Mouse (Mus musculus) lung, postnatal 0 days (tissue): ENCODE data around the gene Cfap73. TPM values are rescaled to one million over a fixed set of nuclear protein-coding genes. Genes with fewer than 3 reads are reported as not detected.
A peak's percentile ranks its signal among the peaks of the same experiment; 100 is the strongest.

Experiments
- ATAC-seq: fragments of 200-750 bp; cut with Nextera tagmentation; 2 replicates; pipeline ENCODE4 v1.8.0; 2017; ENCODE audit warnings: moderate library complexity
- DNase-seq: peaks from one replicate; pipeline ENCODE4 v3.0.0-alpha.2; 2016; ENCODE audit warnings: low spot score
- H3K27ac ChIP-seq: fragments of 300-500 bp; sonication (generic); 2 replicates; pipeline ENCODE4 v1.5.1; 2014; ENCODE audit warnings: antibody characterized with exemption, mild to moderate bottlenecking, low read length, mixed read lengths
- H3K27me3 ChIP-seq: fragments of 300-500 bp; sonication (generic); replicated peaks from 2 replicates; pipeline ENCODE4 v1.6.1; 2014; ENCODE audit warnings: low read length, mixed read lengths; ENCODE audit not compliant: insufficient read depth
- H3K36me3 ChIP-seq: fragments of 300-500 bp; sonication (generic); 2 replicates; pipeline ENCODE4 v1.6.1; 2014; ENCODE audit warnings: low read length, mixed read lengths; ENCODE audit not compliant: insufficient read depth
- H3K4me1 ChIP-seq: fragments of 300-500 bp; sonication (generic); 2 replicates; pipeline ENCODE4 v1.6.1; 2014; ENCODE audit warnings: antibody characterized with exemption, low read depth, low read length, mixed read lengths; ENCODE audit not compliant: insufficient read depth
- H3K4me2 ChIP-seq: fragments of 300-500 bp; sonication (generic); replicated peaks from 2 replicates; pipeline ENCODE4 v1.6.1; 2014; ENCODE audit warnings: low read depth, mild to moderate bottlenecking, low read length, moderate library complexity, mixed read lengths
- H3K4me3 ChIP-seq: fragments of 300-500 bp; sonication (generic); 2 replicates; pipeline ENCODE4 v1.5.1; 2014; ENCODE audit warnings: low read depth, low read length
- H3K9ac ChIP-seq: fragments of 300-500 bp; sonication (generic); replicated peaks from 2 replicates; pipeline ENCODE4 v1.6.1; 2014; ENCODE audit warnings: low read depth, mild to moderate bottlenecking
- H3K9me3 ChIP-seq: fragments of 300-500 bp; sonication (generic); 2 replicates; pipeline ENCODE4 v1.6.1; 2016; ENCODE audit warnings: low read length, mixed read lengths
- CTCF ChIP-seq: IDR thresholded peaks from 2 replicates; pipeline ENCODE4 v1.5.1; 2016; ENCODE audit warnings: antibody characterized with exemption, mild to moderate bottlenecking
- EP300 ChIP-seq: IDR thresholded peaks from 2 replicates; pipeline ENCODE4 v1.6.1; 2016; ENCODE audit warnings: antibody characterized with exemption, mild to moderate bottlenecking, control low read depth
- WGBS: fragments of 180-500 bp; shearing (Covaris S2); extraction: QIAGEN DNeasy Blood & Tissue Kit; methylation state at CpG from one replicate; pipeline ENCODE4 v1.1.7; 2014; 5-methylcytosine and 5-hydroxymethylcytosine counted together
- polyA plus RNA-seq: library from polyadenylated mRNA; unstranded; fragments of >200 nt; fragmentation: Nextera tagmentation; extraction: Ambion mirVana; gene quantifications from 2 replicates; pipeline ENCODE4 v1.2.1, GENCODE M21; 2015

The Cfap73 gene
- polyA plus RNA-seq, 1 experiment from 2014 or later, result 1.3 TPM

DNA sequence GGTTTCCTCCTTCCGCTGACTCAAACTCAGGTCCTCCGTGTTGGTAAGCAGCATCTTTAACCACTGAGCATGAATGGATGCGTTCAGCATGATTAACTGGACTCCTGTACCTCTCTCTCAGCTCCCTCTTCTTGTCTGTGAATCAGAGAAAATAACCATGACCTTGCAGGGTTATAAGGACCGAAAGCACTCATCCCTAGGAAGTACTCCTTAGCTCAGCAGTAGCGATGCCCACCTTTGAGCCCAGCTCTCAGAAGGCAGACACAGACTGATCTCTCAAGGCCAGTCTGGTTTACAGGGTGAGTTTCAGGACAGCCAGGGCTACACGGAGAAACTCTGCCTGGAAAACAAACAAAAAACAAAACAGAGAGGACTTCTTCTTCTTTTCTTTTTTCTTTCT is 39.5 kb downstream of the Cfap73 start:
- 81% methylated on average over 6 of the region's 6 CpGs for WGBS
- H3K9me3 ChIP-seq, result no peaks in the 10 kb centered on the region

DNA sequence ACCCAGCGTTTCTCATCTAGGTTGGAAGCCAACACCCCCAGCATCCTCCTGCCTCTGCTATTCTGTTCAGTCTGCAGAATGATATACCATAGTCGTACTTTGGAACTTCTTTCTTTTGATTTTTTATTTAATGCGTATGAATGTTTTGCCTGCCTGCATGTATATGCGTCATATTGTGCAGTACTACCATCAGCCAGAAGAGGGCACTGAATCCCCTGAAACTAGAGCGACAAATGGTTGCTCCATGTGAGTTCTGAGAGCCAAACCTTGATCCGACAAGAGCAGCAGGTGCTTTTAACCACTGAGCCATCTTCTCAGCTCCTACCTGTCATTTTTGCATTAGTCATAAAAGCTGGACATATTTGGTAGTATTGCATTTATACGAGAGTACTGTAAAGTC is 41.9 kb downstream of the Cfap73 start:
- 65% methylated on average over 7 of the region's 7 CpGs for WGBS
- DNase-seq (no peak), ATAC-seq (no peak)
- Histone ChIP-seq H3K36me3 (no peaks in the 10 kb centered on the region), H3K27ac (no peak overlapping the region), H3K4me1 (peaks cover 9% of the 10 kb centered on the region; the same call in 1 of the 2 replicates), H3K9ac (no peak overlapping the region), H3K4me3 (no peak overlapping the region), H3K27me3 (no peaks in the 10 kb centered on the region), H3K9me3 (no peaks in the 10 kb centered on the region), H3K4me2 (no peak overlapping the region)
- TF ChIP-seq CTCF (peak; percentile 61), EP300 (no peak)

More for the DNA sequence above, 39.5 kb downstream of the Cfap73 start:
- TF ChIP-seq CTCF (no peak), EP300 (no peak)
- Histone ChIP-seq H3K36me3 (no peaks in the 10 kb centered on the region), H3K4me3 (no peak overlapping the region), H3K9ac (no peak overlapping the region), H3K27ac (no peak overlapping the region), H3K4me2 (no peak overlapping the region), H3K4me1 (no peaks in the 10 kb centered on the region), H3K27me3 (no peaks in the 10 kb centered on the region)
- DNase-seq, result no peak
- ATAC-seq, result no peak

DNA sequence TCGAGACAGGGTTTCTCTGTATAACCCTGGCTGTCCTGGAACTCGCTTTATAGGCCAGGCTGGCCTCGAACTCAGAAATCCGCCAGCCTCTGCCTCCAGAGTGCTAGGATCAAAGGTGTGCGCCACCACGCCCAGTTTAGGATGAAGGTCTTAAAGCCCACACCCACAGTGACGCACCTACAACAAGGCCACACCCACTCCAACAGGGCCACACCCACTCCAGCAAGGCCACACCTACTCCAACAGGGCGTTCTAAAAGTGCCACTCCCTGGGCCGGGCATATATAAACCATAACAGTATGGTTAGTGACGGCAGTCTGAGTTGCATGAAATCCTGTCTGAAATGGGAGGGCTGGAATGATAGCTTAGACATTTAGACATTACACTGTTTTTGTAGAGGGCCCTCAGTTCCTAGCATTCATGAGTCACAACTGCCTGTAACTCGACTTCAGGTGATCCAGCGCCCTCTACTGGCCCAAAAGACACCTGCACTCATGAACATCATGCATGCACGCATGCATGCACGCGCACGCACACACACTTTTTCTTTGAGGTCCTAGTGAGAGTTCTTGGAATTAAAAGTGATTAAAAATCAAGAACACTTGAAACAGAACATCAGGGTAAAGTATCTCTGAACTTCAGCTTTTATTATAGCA is 43.6 kb downstream of the Cfap73 start:
- 72% methylated on average over 16 of the region's 16 CpGs for WGBS
- no peaks in the 10 kb centered on the region for H3K9me3 ChIP-seq
- peak; percentile 67 for TF ChIP-seq CTCF
- no peak for TF ChIP-seq EP300
- DNase-seq, result no peak
- no peak for ATAC-seq
- no peak overlapping the region for H3K27ac ChIP-seq
- H3K4me2 ChIP-seq, result no peak overlapping the region
- H3K36me3 ChIP-seq, result no peaks in the 10 kb centered on the region
- no peak overlapping the region for H3K4me3 ChIP-seq
- no peaks in the 10 kb centered on the region for H3K27me3 ChIP-seq
- H3K4me1 ChIP-seq, result peaks cover 11% of the 10 kb centered on the region; the same call in 1 of the 2 replicates
- H3K9ac ChIP-seq, result no peak overlapping the region

- Histone ChIP-seq H3K9ac (peak within 1 kb of the TSS; percentile 54), H3K4me3 (peak within 1 kb of the TSS; percentile 69), H3K9me3 (no peaks in the 10 kb centered on the region), H3K4me2 (peak within 1 kb of the TSS; percentile 97), H3K4me1 (peaks cover 11% of the 10 kb centered on the region; the same call in 1 of the 2 replicates), H3K27ac (peak within 1 kb of the TSS; percentile 77), H3K27me3 (no peaks in the 10 kb centered on the region), H3K36me3 (no peaks in the 10 kb centered on the region; the same call in 1 of the 2 replicates)
- DNase-seq (peak; percentile 100), ATAC-seq (peak; percentile 97)
- TF ChIP-seq EP300 (no peak), CTCF (peak; percentile 53)
- WGBS, result 0% methylated on average over 33 of the region's 35 CpGs
Observed at GRCm38 (mm10) chr5:120588569-120589094, 45.4 kb downstream of the Cfap73 start, which contains the start of the genes Tpcn1 and Iqcd. Tpcn1 (minus strand) TSS chr5:120588673. Iqcd (plus strand) TSS chr5:120589016.

GRCm38 (mm10) chr5:120587940-120588568 is 46.0 kb downstream of the Cfap73 start:
- Histone ChIP-seq H3K4me2 (peak overlapping the region; percentile 97), H3K9ac (peak overlapping the region; percentile 54), H3K4me3 (peak overlapping the region; percentile 69), H3K27ac (peak overlapping the region; percentile 77), H3K9me3 (no peaks in the 10 kb centered on the region), H3K4me1 (peaks cover 11% of the 10 kb centered on the region; the same call in 1 of the 2 replicates), H3K27me3 (no peaks in the 10 kb centered on the region), H3K36me3 (no peaks in the 10 kb centered on the region; the same call in 1 of the 2 replicates)
- ATAC-seq (no peak), DNase-seq (no peak)
- TF ChIP-seq EP300 (no peak), CTCF (no peak)
- WGBS, result 2% methylated on average over 29 of the region's 29 CpGs

DNA sequence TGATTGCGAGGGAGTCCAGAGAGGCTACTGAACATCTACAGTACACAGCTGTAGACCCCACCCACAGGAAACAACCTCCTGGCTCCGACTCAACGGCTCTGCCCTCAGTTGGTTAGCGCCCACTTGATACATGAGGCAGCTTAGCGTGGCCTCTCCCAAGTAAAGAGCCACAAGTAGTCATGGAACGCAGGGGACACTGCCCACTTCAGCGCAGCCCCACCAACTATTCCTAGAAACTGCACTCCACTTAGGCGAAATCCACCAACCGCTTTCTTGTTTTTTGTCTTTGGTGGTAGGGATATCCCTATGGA is 46.5 kb downstream of the Cfap73 start:
- DNase-seq, result peak; percentile 77
- Histone ChIP-seq H3K27me3 (no peaks in the 10 kb centered on the region), H3K4me2 (peak overlapping the region; percentile 97), H3K27ac (0 out of 2 replicates have a peak overlapping the region, but pooled peaks have one; percentile 77), H3K9me3 (no peaks in the 10 kb centered on the region), H3K4me1 (peaks cover 11% of the 10 kb centered on the region; the same call in 1 of the 2 replicates), H3K4me3 (peak overlapping the region; percentile 69), H3K9ac (no peak overlapping the region), H3K36me3 (no peaks in the 10 kb centered on the region; the same call in 1 of the 2 replicates)
- TF ChIP-seq EP300 (peak; percentile 40; the same call in 1 of the 2 replicates), CTCF (no peak)
- peak; percentile 17 for ATAC-seq
- WGBS, result 6% methylated on average over 9 of the region's 9 CpGs
